Mouse (Mus musculus): ENCODE results near the gene St8sia1.
"Not testable (repeated sequence)": the region's sequence is repeated elsewhere in the genome, so short reads cannot be mapped to it uniquely, and the experiment has no call there.

Gene St8sia1

DNA sequence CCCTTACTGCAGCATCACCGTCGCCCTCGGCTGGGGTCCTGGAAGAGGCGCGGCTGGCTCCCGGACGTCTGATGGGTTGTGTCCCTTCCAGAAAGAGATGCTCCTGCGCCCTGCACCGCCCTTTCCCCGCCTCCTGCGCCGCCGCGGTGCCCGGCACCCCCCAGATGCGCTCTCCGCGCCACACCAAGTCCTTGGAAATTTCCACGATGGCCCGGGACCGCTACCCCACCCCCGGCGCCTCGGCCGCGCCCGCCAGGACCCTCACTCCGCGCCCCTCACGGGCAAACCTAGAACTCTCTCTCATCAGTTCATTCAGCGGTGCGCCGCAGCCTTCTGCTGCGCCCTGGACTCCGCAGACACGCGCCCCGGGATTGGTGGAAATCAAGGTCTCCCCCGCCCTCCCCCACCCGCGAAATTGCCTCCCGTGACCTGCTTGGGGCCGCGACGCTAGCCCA is at the start of gene St8sia1:
St8sia1 (minus strand) TSS at position 377 of the 455 bp plus-strand sequence.
- no peak for DNase-seq (ENCODE audit: extremely low read depth, low read depth, low spot score)

DNA sequence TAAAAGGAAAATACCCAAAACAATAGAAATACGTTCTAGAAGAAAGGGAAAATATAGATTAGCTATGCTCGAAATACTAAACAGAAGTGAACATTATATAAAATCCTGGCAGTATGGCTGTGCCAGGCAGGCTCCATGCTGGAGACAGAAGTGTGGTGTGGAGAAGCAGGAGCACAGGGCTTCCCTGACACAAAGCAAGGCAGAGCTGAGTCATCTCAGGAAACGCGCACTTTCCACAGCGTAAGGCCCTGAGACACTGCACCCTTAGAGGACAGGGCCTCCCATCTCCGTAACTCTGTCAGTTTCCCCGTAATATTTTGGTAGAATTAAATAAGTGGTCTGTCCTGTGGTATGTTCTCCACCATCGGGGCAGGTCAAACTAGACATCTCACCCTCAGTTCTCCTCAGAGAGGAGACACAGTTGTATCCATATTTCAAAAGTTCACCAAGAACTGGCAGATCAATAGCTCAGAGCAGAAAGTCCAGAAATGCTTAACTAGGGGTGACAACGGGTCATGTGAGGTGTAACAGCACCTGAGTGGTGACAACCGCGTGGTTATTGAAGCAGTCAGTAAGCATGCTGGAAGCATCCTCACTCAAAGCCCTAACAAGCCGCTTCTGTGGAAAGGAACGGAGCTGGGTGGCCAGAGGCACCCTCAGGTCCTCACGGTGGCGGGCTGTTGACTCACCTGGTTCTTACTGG is 48.4 kb upstream of the St8sia1 start:
- DNase-seq (ENCODE audit: extremely low read depth, low read depth, low spot score): no peak

GRCm38 (mm10) chr6:143008865-143009264 is 44.6 kb upstream of the St8sia1 start:
- no peak for DNase-seq (ENCODE audit: extremely low read depth, low read depth, low spot score)

DNA sequence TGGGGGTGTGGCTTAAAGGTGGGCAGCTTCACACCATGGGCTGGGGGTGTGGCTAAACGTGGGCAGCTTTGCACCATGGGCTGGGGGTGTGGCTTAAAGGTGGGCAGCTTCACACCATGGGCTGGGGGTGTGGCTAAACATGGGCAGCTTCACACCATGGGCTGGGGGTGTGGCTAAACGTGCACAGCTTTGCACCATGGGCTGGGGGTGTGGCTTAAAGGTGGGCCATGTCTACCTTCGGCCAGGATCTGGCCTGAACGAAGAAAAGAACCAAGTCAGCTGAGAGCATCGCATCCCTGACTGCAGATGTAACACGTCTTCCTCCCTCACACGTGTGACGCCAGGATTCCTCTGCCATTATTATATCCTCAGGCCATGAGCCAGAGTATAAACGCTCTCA is 41.0 kb upstream of the St8sia1 start:
- not testable (repeated sequence) for DNase-seq (ENCODE audit: extremely low read depth, low read depth, low spot score)

GRCm38 (mm10) chr6:143004801-143005200 is 40.5 kb upstream of the St8sia1 start:
- DNase-seq (ENCODE audit: extremely low read depth, low read depth, low spot score): no peak

GRCm38 (mm10) chr6:142998221-142998999 is 34.2 kb upstream of the St8sia1 start:
- peak; percentile 34 for DNase-seq (ENCODE audit: extremely low read depth, low read depth, low spot score)

GRCm38 (mm10) chr6:142996887-142997286 is 32.6 kb upstream of the St8sia1 start:
- DNase-seq (ENCODE audit: extremely low read depth, low read depth, low spot score): no peak

GRCm38 (mm10) chr6:142995567-142995966 is 31.3 kb upstream of the St8sia1 start:
- peak; percentile 50 for DNase-seq (ENCODE audit: extremely low read depth, low read depth, low spot score)

DNA sequence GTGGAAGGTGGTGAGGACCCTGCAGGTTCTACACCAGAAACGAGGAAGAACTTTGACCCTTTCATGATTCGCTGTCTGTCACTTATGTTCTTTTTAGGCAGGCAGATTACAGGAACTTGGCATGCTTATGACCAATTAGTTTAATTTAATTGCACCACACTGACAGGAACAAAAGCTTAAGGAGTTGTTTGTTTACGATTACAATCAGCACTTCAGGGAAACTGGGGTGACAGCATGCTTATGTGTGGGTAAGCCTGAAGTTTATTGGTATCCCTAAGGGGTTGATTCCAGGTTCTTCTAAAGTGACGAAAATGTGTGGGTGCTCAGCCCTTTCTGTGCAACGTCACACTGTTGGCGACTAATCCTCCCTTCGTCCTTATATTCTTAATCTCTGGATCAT is 30.6 kb upstream of the St8sia1 start:
- peak; percentile 97 for DNase-seq (ENCODE audit: extremely low read depth, low read depth, low spot score)

DNA sequence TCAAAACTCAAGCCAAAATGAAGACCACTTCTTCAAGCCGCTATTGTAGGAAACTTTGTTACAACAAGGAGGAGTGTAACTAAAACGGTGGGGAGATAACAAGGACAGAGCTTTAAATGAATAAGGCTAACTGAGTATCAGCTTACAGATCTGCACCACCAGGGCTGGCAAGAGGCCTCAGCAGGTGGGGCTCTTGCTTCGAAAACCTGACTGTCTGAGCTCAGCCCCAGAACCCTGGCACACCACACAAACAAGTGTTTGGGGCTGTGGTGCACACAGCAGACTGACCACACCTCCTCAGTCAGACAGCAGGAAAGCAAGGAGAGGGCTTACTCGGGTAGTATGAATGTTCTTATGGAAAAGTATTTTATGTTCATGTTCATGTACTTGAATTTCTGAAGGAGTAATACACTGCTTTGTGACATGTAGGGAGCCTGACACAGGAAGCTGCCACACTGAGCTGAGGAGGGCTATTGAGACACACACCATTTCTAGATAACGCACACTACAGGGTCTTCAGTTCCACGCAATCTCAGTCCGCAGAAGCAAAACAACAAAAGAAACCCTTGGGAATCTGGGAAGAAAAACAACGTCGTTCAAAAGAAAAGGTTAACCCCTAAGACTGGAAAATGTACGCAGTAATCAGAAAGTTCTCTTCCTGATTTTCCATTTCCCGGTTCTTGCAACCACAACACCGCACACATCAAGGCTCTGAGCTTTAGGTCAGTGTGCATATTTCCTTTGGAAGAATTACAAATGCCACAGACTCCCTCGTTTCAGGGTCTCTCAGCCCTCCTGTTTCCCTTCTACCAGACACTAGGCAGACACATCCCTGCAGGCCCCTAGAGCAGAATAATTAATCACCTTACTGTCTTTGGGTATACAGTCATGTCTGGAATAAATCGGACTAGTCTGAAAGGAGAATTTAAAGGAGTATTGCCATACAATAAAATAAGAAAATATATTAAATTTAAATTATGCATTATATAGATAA is 29.8 kb upstream of the St8sia1 start:
- DNase-seq (ENCODE audit: extremely low read depth, low read depth, low spot score): no peak

- no peak for DNase-seq (ENCODE audit: extremely low read depth, low read depth, low spot score)
Observed at GRCm38 (mm10) chr6:142992971-142993370, 28.7 kb upstream of the St8sia1 start.

DNA sequence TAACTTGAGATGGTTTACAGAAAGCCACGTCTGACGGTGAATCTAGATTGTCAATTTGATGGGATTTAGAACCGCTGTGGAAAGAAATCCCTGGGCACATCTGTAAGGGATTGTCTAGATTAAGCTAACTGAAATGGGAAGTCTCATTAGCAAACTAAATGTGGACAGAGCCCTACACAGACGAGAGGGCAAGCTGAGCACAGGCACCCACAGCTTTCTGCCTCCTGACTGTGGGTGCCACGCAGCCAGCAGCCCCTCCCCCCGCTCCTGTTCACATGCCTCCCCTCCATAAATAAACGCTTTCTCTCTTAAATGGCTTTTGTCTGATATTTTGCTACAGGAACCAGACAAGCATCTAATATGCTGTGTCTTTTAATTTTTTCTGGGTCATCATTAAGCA is 27.8 kb upstream of the St8sia1 start:
- DNase-seq (ENCODE audit: extremely low read depth, low read depth, low spot score): no peak

GRCm38 (mm10) chr6:142991391-142992059 is 27.3 kb upstream of the St8sia1 start:
- no peak for DNase-seq (ENCODE audit: extremely low read depth, low read depth, low spot score)

- no peak for DNase-seq (ENCODE audit: extremely low read depth, low read depth, low spot score)
Observed at GRCm38 (mm10) chr6:142990516-142990915, 26.3 kb upstream of the St8sia1 start.

GRCm38 (mm10) chr6:142989495-142989894 is 25.2 kb upstream of the St8sia1 start:
- no peak for DNase-seq (ENCODE audit: extremely low read depth, low read depth, low spot score)

DNA sequence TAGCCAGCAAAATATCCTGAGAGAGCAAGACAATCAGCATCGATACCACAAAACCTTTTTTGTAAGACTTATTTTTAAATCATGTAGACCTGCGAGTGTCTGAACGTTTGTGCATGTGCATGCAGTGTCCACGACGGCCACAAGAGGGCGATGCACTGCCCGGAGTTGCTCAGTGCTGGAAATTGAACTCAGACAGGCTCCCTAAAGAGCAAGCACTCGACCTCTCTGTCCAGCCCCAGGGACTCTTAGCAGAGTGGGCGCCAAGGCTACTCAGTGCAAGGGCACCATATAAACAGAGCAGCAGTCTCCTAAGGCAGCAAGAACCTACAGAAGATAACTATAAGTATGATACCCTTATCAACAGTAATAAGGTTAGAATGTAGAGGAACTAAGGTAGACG is 24.5 kb upstream of the St8sia1 start:
- no peak for DNase-seq (ENCODE audit: extremely low read depth, low read depth, low spot score)

GRCm38 (mm10) chr6:142988231-142988630 is 24.0 kb upstream of the St8sia1 start:
- DNase-seq (ENCODE audit: extremely low read depth, low read depth, low spot score): no peak

DNA sequence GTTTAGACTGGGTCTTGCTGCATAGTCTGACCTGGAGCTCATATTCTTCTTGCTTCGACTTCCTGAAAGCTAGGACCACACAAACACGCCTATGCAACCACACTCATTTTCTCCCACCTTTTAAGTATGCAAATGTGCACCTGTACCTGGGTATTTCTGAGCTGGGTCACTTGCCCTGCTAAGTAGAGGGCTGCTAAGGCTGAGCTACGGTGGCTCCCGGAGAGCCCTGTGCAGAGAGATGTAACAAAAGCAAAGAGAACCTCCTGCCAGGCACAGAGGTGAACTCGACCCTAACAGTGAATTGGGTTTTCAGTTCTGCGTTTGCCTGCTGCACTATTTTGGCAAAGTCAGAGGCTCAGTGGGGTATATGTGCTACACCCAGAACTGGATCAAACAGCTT is 23.4 kb upstream of the St8sia1 start:
- DNase-seq (ENCODE audit: extremely low read depth, low read depth, low spot score): no peak

GRCm38 (mm10) chr6:142986706-142987105 is 22.5 kb upstream of the St8sia1 start:
- DNase-seq (ENCODE audit: extremely low read depth, low read depth, low spot score): not testable (repeated sequence)

DNA sequence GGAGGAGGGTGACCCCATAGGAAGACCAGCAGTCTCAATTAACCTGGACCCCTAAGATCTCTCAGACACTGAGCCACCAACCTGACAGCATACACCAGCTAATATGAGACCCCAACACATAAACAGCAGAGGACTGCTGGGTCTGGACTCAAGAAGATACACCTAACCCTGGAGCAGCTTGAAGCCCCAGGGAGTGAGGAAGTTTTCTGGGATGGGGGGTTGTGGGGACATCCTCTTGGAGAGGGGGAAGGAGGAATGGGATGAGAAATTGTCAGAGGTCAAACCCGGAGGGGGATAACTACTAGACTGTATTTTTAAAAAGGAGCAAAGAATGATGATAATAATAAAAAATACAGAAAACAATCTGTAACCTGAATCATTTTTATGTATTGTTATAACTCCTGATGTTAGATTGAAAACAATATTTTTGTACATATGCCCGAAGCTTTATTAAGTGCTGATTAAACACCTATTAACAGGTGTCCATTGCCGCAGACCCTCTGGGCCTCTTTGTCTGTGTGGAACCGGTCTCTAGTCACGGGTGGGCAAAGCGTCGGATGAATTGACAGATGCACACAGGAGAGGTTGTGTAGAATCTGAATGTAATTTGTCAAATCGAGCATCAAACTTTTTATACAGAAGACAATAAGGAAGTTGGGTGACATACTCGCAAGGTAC is 21.4 kb upstream of the St8sia1 start:
- DNase-seq (ENCODE audit: extremely low read depth, low read depth, low spot score): not testable (repeated sequence)

Measured in fat pad, adult 2 months (tissue).